Mouse (Mus musculus): ENCODE measurements around the gene Vmn1r13. TPM values are rescaled to one million over a fixed set of nuclear protein-coding genes. Genes with fewer than 3 reads are reported as not detected.
"Not testable (repeated sequence)": the region's sequence is repeated elsewhere in the genome, so short reads cannot be mapped to it uniquely, and the experiment has no call there.

Vmn1r13 gene
- polyA plus RNA-seq (2014; fragmentation: Nextera tagmentation; extraction: Ambion mirVana) = not detected in 2 replicates

GRCm38 (mm10) chr6:57202990-57203389 is at the start of gene Vmn1r13:
Gene Vmn1r13 (plus strand): TSS chr6:57203290.
- not testable (repeated sequence) for H3K27ac ChIP-seq (ENCODE audit: low read depth, low read length); DNase-seq (ENCODE audit: low spot score); H3K9ac ChIP-seq (ENCODE audit: low read length); H3K27me3 ChIP-seq (replicated peaks; ENCODE audit: control insufficient read depth, insufficient read depth, low read length); H3K4me3 ChIP-seq (ENCODE audit: low read depth, low read length); ATAC-seq; H3K4me2 ChIP-seq (ENCODE audit: low read length); H3K9me3 ChIP-seq (replicated peaks; ENCODE audit: control insufficient read depth, low read length); H3K36me3 ChIP-seq (ENCODE audit: control insufficient read depth, insufficient read depth, low read length); H3K4me1 ChIP-seq (ENCODE audit: control insufficient read depth, insufficient read depth, low read length)
- WGBS = 100% methylated on average over 1 of the region's 1 CpGs

- Histone ChIP-seq H3K9me3 (replicated peaks; ENCODE audit: control insufficient read depth, low read length) (no peaks in the 10 kb centered on the region), H3K4me3 (ENCODE audit: low read depth, low read length) (no peak within 1 kb of the TSS), H3K36me3 (ENCODE audit: control insufficient read depth, insufficient read depth, low read length) (no peaks in the 10 kb centered on the region), H3K4me2 (ENCODE audit: low read length) (no peak within 1 kb of the TSS), H3K9ac (ENCODE audit: low read length) (no peak within 1 kb of the TSS), H3K27ac (ENCODE audit: low read depth, low read length) (no peak within 1 kb of the TSS), H3K27me3 (replicated peaks; ENCODE audit: control insufficient read depth, insufficient read depth, low read length) (no peaks in the 10 kb centered on the region), H3K4me1 (ENCODE audit: control insufficient read depth, insufficient read depth, low read length) (no peaks in the 10 kb centered on the region)
- ATAC-seq (no peak), DNase-seq (ENCODE audit: low spot score) (no peak)
- WGBS = 86% methylated on average over 2 of the region's 2 CpGs
Observed at GRCm38 (mm10) chr6:57156619-57157018, 46.5 kb upstream of the Vmn1r13 start, which contains the start of gene Vmn1r12. Gene Vmn1r12 (plus strand): TSS chr6:57156919.

GRCm38 (mm10) chr6:57190016-57190415 is 13.1 kb upstream of the Vmn1r13 start:
- H3K4me2 ChIP-seq (ENCODE audit: low read length); H3K4me3 ChIP-seq (ENCODE audit: low read depth, low read length); H3K27me3 ChIP-seq (replicated peaks; ENCODE audit: control insufficient read depth, insufficient read depth, low read length); DNase-seq (ENCODE audit: low spot score); H3K4me1 ChIP-seq (ENCODE audit: control insufficient read depth, insufficient read depth, low read length); H3K27ac ChIP-seq (ENCODE audit: low read depth, low read length); H3K36me3 ChIP-seq (ENCODE audit: control insufficient read depth, insufficient read depth, low read length); H3K9ac ChIP-seq (ENCODE audit: low read length); ATAC-seq; H3K9me3 ChIP-seq (replicated peaks; ENCODE audit: control insufficient read depth, low read length): not testable (repeated sequence)
- 37% methylated on average over 3 of the region's 3 CpGs for WGBS

- DNase-seq (ENCODE audit: low spot score) (no peak), ATAC-seq (no peak)
- no peak within 1 kb of the TSS for H3K27ac ChIP-seq (ENCODE audit: low read depth, low read length)
- H3K9ac ChIP-seq (ENCODE audit: low read length) = no peak within 1 kb of the TSS
- no peaks in the 10 kb centered on the region for H3K27me3 ChIP-seq (replicated peaks; ENCODE audit: control insufficient read depth, insufficient read depth, low read length)
- H3K9me3 ChIP-seq (replicated peaks; ENCODE audit: control insufficient read depth, low read length) = no peaks in the 10 kb centered on the region
- no peak within 1 kb of the TSS for H3K4me2 ChIP-seq (ENCODE audit: low read length)
- H3K4me3 ChIP-seq (ENCODE audit: low read depth, low read length) = no peak within 1 kb of the TSS
- WGBS = 97% methylated on average over 3 of the region's 3 CpGs
- no peaks in the 10 kb centered on the region for H3K36me3 ChIP-seq (ENCODE audit: control insufficient read depth, insufficient read depth, low read length)
- no peaks in the 10 kb centered on the region for H3K4me1 ChIP-seq (ENCODE audit: control insufficient read depth, insufficient read depth, low read length)
Observed at GRCm38 (mm10) chr6:57231386-57231785, 28.3 kb downstream of the Vmn1r13 start, which contains the start of gene Vmn1r14. Gene Vmn1r14 (plus strand): TSS chr6:57231686.

GRCm38 (mm10) chr6:57257652-57258051 is 54.6 kb downstream of the Vmn1r13 start, which contains the start of gene Vmn1r15:
Gene Vmn1r15 (plus strand): TSS chr6:57257952.
- DNase-seq (ENCODE audit: low spot score) (no peak), ATAC-seq (no peak)
- no peaks in the 10 kb centered on the region for H3K27me3 ChIP-seq (replicated peaks; ENCODE audit: control insufficient read depth, insufficient read depth, low read length)
- H3K4me1 ChIP-seq (ENCODE audit: control insufficient read depth, insufficient read depth, low read length) = no peaks in the 10 kb centered on the region
- no peaks in the 10 kb centered on the region for H3K9me3 ChIP-seq (replicated peaks; ENCODE audit: control insufficient read depth, low read length)
- H3K4me2 ChIP-seq (ENCODE audit: low read length) = no peak within 1 kb of the TSS
- no peaks in the 10 kb centered on the region for H3K36me3 ChIP-seq (ENCODE audit: control insufficient read depth, insufficient read depth, low read length)
- H3K4me3 ChIP-seq (ENCODE audit: low read depth, low read length) = no peak within 1 kb of the TSS
- no peak within 1 kb of the TSS for H3K27ac ChIP-seq (ENCODE audit: low read depth, low read length)
- H3K9ac ChIP-seq (ENCODE audit: low read length) = no peak within 1 kb of the TSS
- 78% methylated on average over 1 of the region's 1 CpGs for WGBS

- no peak overlapping the region for H3K27ac ChIP-seq (ENCODE audit: low read depth, low read length)
- H3K4me3 ChIP-seq (ENCODE audit: low read depth, low read length) = no peak overlapping the region
- DNase-seq (ENCODE audit: low spot score) (no peak), ATAC-seq (no peak)
- H3K9ac ChIP-seq (ENCODE audit: low read length) = no peak overlapping the region
- no peaks in the 10 kb centered on the region for H3K4me1 ChIP-seq (ENCODE audit: control insufficient read depth, insufficient read depth, low read length)
- 95% methylated on average over 2 of the region's 2 CpGs for WGBS
- H3K4me2 ChIP-seq (ENCODE audit: low read length) = no peak overlapping the region
- no peaks in the 10 kb centered on the region for H3K9me3 ChIP-seq (replicated peaks; ENCODE audit: control insufficient read depth, low read length)
- H3K36me3 ChIP-seq (ENCODE audit: control insufficient read depth, insufficient read depth, low read length) = no peaks in the 10 kb centered on the region
- H3K27me3 ChIP-seq (replicated peaks; ENCODE audit: control insufficient read depth, insufficient read depth, low read length) = no peaks in the 10 kb centered on the region
Observed at GRCm38 (mm10) chr6:57260990-57261389, 57.9 kb downstream of the Vmn1r13 start.

Other genes with a start within 250 kb of the Vmn1r13 start
- not detected in 2 replicates for gene Vmn1r5, start 233.0 kb upstream of the Vmn1r13 start, polyA plus RNA-seq (2014; fragmentation: Nextera tagmentation; extraction: Ambion mirVana)
- gene Vmn1r6, start 206.0 kb upstream of the Vmn1r13 start, polyA plus RNA-seq (2014; fragmentation: Nextera tagmentation; extraction: Ambion mirVana) = not detected in 2 replicates
- gene Vmn1r7, start 178.0 kb upstream of the Vmn1r13 start, polyA plus RNA-seq (2014; fragmentation: Nextera tagmentation; extraction: Ambion mirVana) = not detected in 2 replicates
- gene Vmn1r8, start 171.0 kb upstream of the Vmn1r13 start, polyA plus RNA-seq (2014; fragmentation: Nextera tagmentation; extraction: Ambion mirVana) = not detected in 2 replicates
- gene Vmn1r9, start 136.5 kb upstream of the Vmn1r13 start, polyA plus RNA-seq (2014; fragmentation: Nextera tagmentation; extraction: Ambion mirVana) = not detected in 2 replicates
- not detected in 2 replicates for gene Vmn1r10, start 93.8 kb upstream of the Vmn1r13 start, polyA plus RNA-seq (2014; fragmentation: Nextera tagmentation; extraction: Ambion mirVana)
- gene Vmn1r11, start 69.8 kb upstream of the Vmn1r13 start, polyA plus RNA-seq (2014; fragmentation: Nextera tagmentation; extraction: Ambion mirVana) = not detected in 2 replicates
- gene Vmn1r12, start 46.4 kb upstream of the Vmn1r13 start, polyA plus RNA-seq (2014; fragmentation: Nextera tagmentation; extraction: Ambion mirVana) = not detected in 2 replicates
- not detected in 2 replicates for gene Vmn1r14, start 28.4 kb downstream of the Vmn1r13 start, polyA plus RNA-seq (2014; fragmentation: Nextera tagmentation; extraction: Ambion mirVana)
- not detected in 2 replicates for gene Vmn1r15, start 54.7 kb downstream of the Vmn1r13 start, polyA plus RNA-seq (2014; fragmentation: Nextera tagmentation; extraction: Ambion mirVana)
- not detected in 2 replicates for gene Vmn1r16, start 126.2 kb downstream of the Vmn1r13 start, polyA plus RNA-seq (2014; fragmentation: Nextera tagmentation; extraction: Ambion mirVana)
- not detected in 2 replicates for gene Vmn1r17, start 160.4 kb downstream of the Vmn1r13 start, polyA plus RNA-seq (2014; fragmentation: Nextera tagmentation; extraction: Ambion mirVana)
- gene Vmn1r18, start 192.5 kb downstream of the Vmn1r13 start, polyA plus RNA-seq (2014; fragmentation: Nextera tagmentation; extraction: Ambion mirVana) = not detected in 2 replicates
- gene Vmn1r19, start 200.5 kb downstream of the Vmn1r13 start, polyA plus RNA-seq (2014; fragmentation: Nextera tagmentation; extraction: Ambion mirVana) = not detected in 2 replicates
- gene Vmn1r20, start 225.6 kb downstream of the Vmn1r13 start, polyA plus RNA-seq (2014; fragmentation: Nextera tagmentation; extraction: Ambion mirVana) = not detected in 2 replicates

Data from forebrain, embryonic 14.5 days (tissue).